Mouse (Mus musculus): ENCODE measurements around the gene Susd6. TPM values are rescaled to one million over a fixed set of nuclear protein-coding genes. Genes with fewer than 3 reads are reported as not detected.

The Susd6 gene
- total and polyA plus RNA-seq, 3 experiments, result 29.6 to 135 (median 66.6) TPM

GRCm38 (mm10) chr12:80865175-80865574 is 74.9 kb downstream of the Susd6 start:
- Histone ChIP-seq H3K4me1 (ENCODE audit: insufficient read depth, low read depth, low read length) (peaks cover 42% of the 10 kb centered on the region), H3K36me3 (replicated peaks) (peaks cover 82% of the 10 kb centered on the region), H3K27me3 (ENCODE audit: insufficient read depth, low read length) (no peaks in the 10 kb centered on the region), H3K9me3 (replicated peaks) (no peaks in the 10 kb centered on the region), H3K4me3 (ENCODE audit: low read depth, low read length) (no peak overlapping the region)
- DNase-seq (ENCODE audit: low spot score) (no peak), ATAC-seq (ENCODE audit: extremely low read depth, insufficient number of reproducible peaks, low FRiP score, poor library complexity, severe bottlenecking) (no peak)
- no peak for TF ChIP-seq TAL1 (conservative IDR thresholded peaks at IDR 0.05; ENCODE audit: low read depth, low read length)
- no peak for TF ChIP-seq GATA2 (IDR thresholded peaks at IDR 0.05; ENCODE audit: borderline replicate concordance, low read depth, low read length)
- no peak for TF ChIP-seq CTCF (IDR thresholded peaks at IDR 0.05; ENCODE audit: low read depth, low read length)
- no peak for TF ChIP-seq GATA1 (IDR thresholded peaks at IDR 0.05; ENCODE audit: borderline replicate concordance, low read length)

GRCm38 (mm10) chr12:80866023-80866422 is 75.7 kb downstream of the Susd6 start:
- TF ChIP-seq TAL1 (conservative IDR thresholded peaks at IDR 0.05; ENCODE audit: low read depth, low read length), result no peak
- no peak for TF ChIP-seq CTCF (IDR thresholded peaks at IDR 0.05; ENCODE audit: low read depth, low read length)
- TF ChIP-seq GATA2 (IDR thresholded peaks at IDR 0.05; ENCODE audit: borderline replicate concordance, low read depth, low read length), result no peak
- no peak for TF ChIP-seq GATA1 (IDR thresholded peaks at IDR 0.05; ENCODE audit: borderline replicate concordance, low read length)
- TF ChIP-seq POLR2AphosphoS5 (IDR thresholded peaks at IDR 0.05; ENCODE audit: insufficient replicate concordance, low read depth, low read length), result no peak
- Histone ChIP-seq H3K27me3 (ENCODE audit: insufficient read depth, low read length) (no peaks in the 10 kb centered on the region), H3K4me1 (ENCODE audit: insufficient read depth, low read depth, low read length) (peaks cover 42% of the 10 kb centered on the region), H3K9me3 (replicated peaks) (no peaks in the 10 kb centered on the region), H3K4me3 (ENCODE audit: low read depth, low read length) (no peak overlapping the region), H3K36me3 (replicated peaks) (peaks cover 84% of the 10 kb centered on the region)
- DNase-seq (ENCODE audit: low spot score) (no peak), ATAC-seq (ENCODE audit: extremely low read depth, insufficient number of reproducible peaks, low FRiP score, poor library complexity, severe bottlenecking) (no peak)

- no peaks in the 10 kb centered on the region for H3K9me3 ChIP-seq (replicated peaks)
- no peak overlapping the region for H3K4me3 ChIP-seq (ENCODE audit: low read depth, low read length)
- peaks cover 35% of the 10 kb centered on the region for H3K4me1 ChIP-seq (ENCODE audit: insufficient read depth, low read depth, low read length)
- H3K36me3 ChIP-seq (replicated peaks), result peaks cover 83% of the 10 kb centered on the region
- ATAC-seq (ENCODE audit: extremely low read depth, insufficient number of reproducible peaks, low FRiP score, poor library complexity, severe bottlenecking) (no peak), DNase-seq (ENCODE audit: low spot score) (no peak)
- H3K27me3 ChIP-seq (ENCODE audit: insufficient read depth, low read length), result no peaks in the 10 kb centered on the region
- TF ChIP-seq TAL1 (conservative IDR thresholded peaks at IDR 0.05; ENCODE audit: low read depth, low read length), result no peak
- no peak for TF ChIP-seq POLR2AphosphoS5 (IDR thresholded peaks at IDR 0.05; ENCODE audit: insufficient replicate concordance, low read depth, low read length)
- TF ChIP-seq GATA2 (IDR thresholded peaks at IDR 0.05; ENCODE audit: borderline replicate concordance, low read depth, low read length), result no peak
- TF ChIP-seq GATA1 (IDR thresholded peaks at IDR 0.05; ENCODE audit: borderline replicate concordance, low read length), result no peak
Measured at GRCm38 (mm10) chr12:80867083-80867482, 76.8 kb downstream of the Susd6 start.

- Histone ChIP-seq H3K4me3 (ENCODE audit: low read depth, low read length) (no peak overlapping the region), H3K36me3 (replicated peaks) (peaks cover 85% of the 10 kb centered on the region), H3K27me3 (ENCODE audit: insufficient read depth, low read length) (no peaks in the 10 kb centered on the region), H3K4me1 (ENCODE audit: insufficient read depth, low read depth, low read length) (peaks cover 24% of the 10 kb centered on the region), H3K9me3 (replicated peaks) (no peaks in the 10 kb centered on the region)
- ATAC-seq (ENCODE audit: extremely low read depth, insufficient number of reproducible peaks, low FRiP score, poor library complexity, severe bottlenecking) (no peak), DNase-seq (ENCODE audit: low spot score) (no peak)
- no peak for TF ChIP-seq GATA2 (IDR thresholded peaks at IDR 0.05; ENCODE audit: borderline replicate concordance, low read depth, low read length)
- TF ChIP-seq CTCF (IDR thresholded peaks at IDR 0.05; ENCODE audit: low read depth, low read length), result no peak
- no peak for TF ChIP-seq POLR2AphosphoS5 (IDR thresholded peaks at IDR 0.05; ENCODE audit: insufficient replicate concordance, low read depth, low read length)
- no peak for TF ChIP-seq GATA1 (IDR thresholded peaks at IDR 0.05; ENCODE audit: borderline replicate concordance, low read length)
- no peak for TF ChIP-seq TAL1 (conservative IDR thresholded peaks at IDR 0.05; ENCODE audit: low read depth, low read length)
Measured at GRCm38 (mm10) chr12:80868401-80868800, 78.1 kb downstream of the Susd6 start.

- DNase-seq (ENCODE audit: low spot score), result no peak
- no peak overlapping the region for H3K4me3 ChIP-seq (ENCODE audit: low read depth, low read length)
- H3K9me3 ChIP-seq (replicated peaks), result no peaks in the 10 kb centered on the region
- TF ChIP-seq GATA2 (IDR thresholded peaks at IDR 0.05; ENCODE audit: borderline replicate concordance, low read depth, low read length), result no peak
- no peak; the same call in 1 of the 2 replicates for TF ChIP-seq POLR2AphosphoS5 (IDR thresholded peaks at IDR 0.05; ENCODE audit: insufficient replicate concordance, low read depth, low read length)
- TF ChIP-seq GATA1 (IDR thresholded peaks at IDR 0.05; ENCODE audit: borderline replicate concordance, low read length), result no peak
- no peak for TF ChIP-seq TAL1 (conservative IDR thresholded peaks at IDR 0.05; ENCODE audit: low read depth, low read length)
- TF ChIP-seq CTCF (IDR thresholded peaks at IDR 0.05; ENCODE audit: low read depth, low read length), result no peak
- no peaks in the 10 kb centered on the region for H3K27me3 ChIP-seq (ENCODE audit: insufficient read depth, low read length)
- peaks cover 23% of the 10 kb centered on the region; the same call in 1 of the 2 replicates for H3K4me1 ChIP-seq (ENCODE audit: insufficient read depth, low read depth, low read length)
- peaks cover 97% of the 10 kb centered on the region for H3K36me3 ChIP-seq (replicated peaks)
- ATAC-seq (ENCODE audit: extremely low read depth, insufficient number of reproducible peaks, low FRiP score, poor library complexity, severe bottlenecking), result no peak
Measured at GRCm38 (mm10) chr12:80877215-80878092, 87.1 kb downstream of the Susd6 start.

GRCm38 (mm10) chr12:80878093-80878430 is 87.8 kb downstream of the Susd6 start:
- Histone ChIP-seq H3K36me3 (replicated peaks) (peaks cover 91% of the 10 kb centered on the region), H3K27me3 (ENCODE audit: insufficient read depth, low read length) (no peaks in the 10 kb centered on the region), H3K4me3 (ENCODE audit: low read depth, low read length) (no peak overlapping the region), H3K4me1 (ENCODE audit: insufficient read depth, low read depth, low read length) (peaks cover 23% of the 10 kb centered on the region; the same call in 1 of the 2 replicates), H3K9me3 (replicated peaks) (no peaks in the 10 kb centered on the region)
- TF ChIP-seq TAL1 (conservative IDR thresholded peaks at IDR 0.05; ENCODE audit: low read depth, low read length) (no peak), CTCF (IDR thresholded peaks at IDR 0.05; ENCODE audit: low read depth, low read length) (no peak), POLR2AphosphoS5 (IDR thresholded peaks at IDR 0.05; ENCODE audit: insufficient replicate concordance, low read depth, low read length) (no peak), GATA2 (IDR thresholded peaks at IDR 0.05; ENCODE audit: borderline replicate concordance, low read depth, low read length) (no peak), GATA1 (IDR thresholded peaks at IDR 0.05; ENCODE audit: borderline replicate concordance, low read length) (no peak)
- no peak for ATAC-seq (ENCODE audit: extremely low read depth, insufficient number of reproducible peaks, low FRiP score, poor library complexity, severe bottlenecking)
- no peak for DNase-seq (ENCODE audit: low spot score)

Measured in G1E (cell line).